Mouse (Mus musculus) lung, adult 18-20 months (tissue): ENCODE measurements around the gene Syt11.
A peak's percentile ranks its signal among the peaks of the same experiment; 100 is the strongest.
"Not testable (repeated sequence)": the region's sequence is repeated elsewhere in the genome, so short reads cannot be mapped to it uniquely, and the experiment has no call there.

Source experiments
- DNase-seq, 2 experiments: peaks; one replicate each; pipeline ENCODE4 v3.0.0; 2022; ENCODE audit warnings: mixed read lengths in 2 of 2

Gene Syt11

DNA sequence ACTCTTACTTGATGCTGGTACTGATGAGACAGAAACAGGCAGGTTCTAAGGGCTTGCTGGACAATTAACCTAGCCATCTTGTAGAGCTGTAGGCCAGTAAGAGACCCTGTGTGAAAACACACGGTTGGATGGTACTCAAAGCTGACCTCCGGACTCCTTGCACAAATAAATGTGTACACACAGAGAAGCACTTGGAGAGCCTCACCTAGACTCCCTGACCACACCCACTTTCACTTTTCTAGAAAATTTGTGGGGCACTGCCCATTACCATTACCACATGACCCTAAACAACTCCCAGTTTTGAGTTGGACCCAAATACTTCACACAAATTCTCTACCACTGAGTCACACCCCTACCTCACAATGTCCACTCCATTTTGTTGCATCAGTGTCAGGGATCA is 38.4 kb downstream of the Syt11 start:
- DNase-seq: peak in 1 of 2 experiments; percentile 25

DNA sequence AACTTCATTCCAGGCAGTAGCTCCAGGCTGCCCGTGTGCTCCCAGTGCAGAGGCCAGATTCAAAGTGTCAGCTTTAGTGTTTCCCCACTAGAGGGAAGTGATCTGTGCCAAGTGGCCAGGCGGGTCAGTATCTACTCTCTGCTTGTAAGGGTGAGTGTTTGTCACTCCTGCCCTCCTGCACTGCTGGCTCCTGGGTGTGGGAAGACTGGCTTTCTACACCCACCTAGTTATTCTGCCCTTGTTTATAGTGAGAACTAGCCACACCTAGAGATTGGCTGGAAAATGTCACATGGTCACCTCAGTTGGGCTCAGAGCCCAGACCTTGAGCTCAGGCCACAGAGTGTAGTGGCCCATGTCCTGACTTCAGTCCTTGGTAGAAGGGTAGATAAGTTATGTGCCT is 55.9 kb downstream of the Syt11 start:
- peak; percentile 70 to 78 for DNase-seq

DNA sequence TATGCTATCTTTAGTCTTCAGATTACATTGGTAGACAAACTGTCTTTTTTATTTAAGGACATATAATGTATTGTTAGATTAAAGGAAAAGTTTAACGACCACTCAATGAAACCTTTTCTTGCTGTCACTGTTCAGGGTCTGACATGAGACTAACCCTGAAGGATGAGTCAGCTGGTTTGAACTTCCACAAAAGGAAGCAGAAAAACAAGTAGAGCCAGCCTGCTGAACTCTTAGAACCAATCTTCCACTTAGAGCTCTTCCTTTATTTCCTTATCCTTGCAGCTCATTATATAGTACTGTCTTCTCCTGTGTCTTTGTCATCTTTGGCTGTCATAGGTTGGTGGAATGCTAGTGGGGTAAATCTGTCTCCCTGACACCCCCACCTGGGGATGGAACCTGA is 57.1 kb downstream of the Syt11 start:
- peak in 1 of 2 experiments; percentile 20 for DNase-seq

- DNase-seq: peak; percentile 31 to 39
Observed at GRCm38 (mm10) chr3:88717198-88717798, 57.7 kb downstream of the Syt11 start.

DNA sequence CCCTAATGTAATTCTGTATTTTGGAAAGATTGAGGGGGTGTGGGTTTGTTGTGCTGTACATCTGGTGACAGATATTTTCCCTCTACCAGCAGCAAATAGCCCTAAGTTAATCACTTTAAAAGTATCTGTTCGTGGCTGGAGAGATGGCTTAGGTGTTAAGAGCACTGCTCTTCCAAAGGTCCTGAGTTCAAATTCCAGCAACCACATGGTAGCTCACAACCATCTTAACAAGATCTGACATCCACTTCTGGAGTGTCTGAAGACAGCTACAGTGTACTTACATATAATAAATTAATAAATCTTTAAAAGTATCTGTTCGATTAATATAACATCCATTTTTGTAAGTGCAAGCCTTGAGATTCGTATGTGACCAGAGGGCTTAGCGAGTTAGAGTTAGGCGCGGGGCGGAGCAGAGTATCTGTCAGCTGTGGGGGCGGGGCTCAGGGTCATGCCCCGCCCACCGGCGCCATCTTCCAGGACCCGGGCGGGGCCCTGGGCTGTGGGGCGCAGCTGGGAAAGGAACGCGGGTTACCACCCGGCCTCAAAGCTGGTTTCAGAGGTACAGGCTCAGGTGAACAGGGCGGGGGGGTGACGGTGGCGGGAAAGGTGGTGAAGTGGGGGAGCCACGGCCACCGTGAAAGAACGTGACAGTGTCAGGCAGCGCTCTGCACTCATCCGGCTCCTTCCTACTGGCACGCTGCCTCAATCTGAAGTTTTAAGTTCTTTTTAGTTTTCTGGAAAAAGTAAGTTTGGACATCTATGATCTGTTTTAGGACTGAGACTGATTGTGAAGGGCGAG is 58.4 kb downstream of the Syt11 start, which contains the start of gene Rit1:
Gene Rit1 (plus strand): TSS at position 440 of the 799 bp plus-strand sequence.
- DNase-seq: peak; percentile 82 to 89

GRCm38 (mm10) chr3:88715716-88716115 is 59.2 kb downstream of the Syt11 start:
- DNase-seq: not testable (repeated sequence)

- no peak for DNase-seq
Observed at GRCm38 (mm10) chr3:88714725-88715124, 60.2 kb downstream of the Syt11 start.

DNA sequence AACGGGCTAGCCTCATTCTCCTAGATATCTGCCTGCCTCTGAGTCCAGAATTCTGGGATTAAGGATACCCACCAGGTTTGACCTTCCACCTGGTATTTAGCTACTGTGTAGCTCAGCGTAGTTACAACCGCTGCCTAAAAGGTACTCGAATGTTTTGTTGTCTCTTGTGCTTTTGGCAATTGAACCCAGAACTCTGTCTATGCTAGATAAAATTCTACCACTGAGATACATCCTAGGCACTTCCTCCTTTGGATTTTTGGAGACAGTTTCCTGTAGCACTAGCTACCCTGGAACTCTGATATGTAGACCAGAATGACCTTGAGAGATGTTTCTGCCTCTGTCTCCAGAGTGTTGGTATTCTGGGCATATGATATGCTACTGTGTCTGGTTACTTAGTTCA is 61.3 kb downstream of the Syt11 start:
- no peak for DNase-seq

DNA sequence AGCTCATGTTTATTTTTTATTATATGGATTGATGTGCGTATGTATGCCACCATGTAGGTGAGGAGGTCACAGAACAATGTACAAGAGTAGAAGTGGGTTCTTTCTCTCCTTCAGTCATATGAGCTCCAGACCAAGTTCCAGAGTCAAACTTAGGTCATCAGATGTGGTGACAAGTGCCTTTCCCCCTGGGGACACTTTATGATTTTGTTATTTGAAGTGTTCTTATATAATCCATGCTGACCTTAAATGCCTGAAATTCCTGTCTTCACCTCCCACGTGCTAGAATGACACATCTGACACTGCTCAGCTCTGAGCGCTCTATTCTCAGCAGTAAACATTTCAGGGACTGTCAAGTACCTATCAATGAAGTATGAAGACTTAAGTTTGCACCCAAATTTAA is 73.7 kb downstream of the Syt11 start:
- no peak for DNase-seq

GRCm38 (mm10) chr3:88700247-88700646 is 74.7 kb downstream of the Syt11 start:
- no peak for DNase-seq

DNA sequence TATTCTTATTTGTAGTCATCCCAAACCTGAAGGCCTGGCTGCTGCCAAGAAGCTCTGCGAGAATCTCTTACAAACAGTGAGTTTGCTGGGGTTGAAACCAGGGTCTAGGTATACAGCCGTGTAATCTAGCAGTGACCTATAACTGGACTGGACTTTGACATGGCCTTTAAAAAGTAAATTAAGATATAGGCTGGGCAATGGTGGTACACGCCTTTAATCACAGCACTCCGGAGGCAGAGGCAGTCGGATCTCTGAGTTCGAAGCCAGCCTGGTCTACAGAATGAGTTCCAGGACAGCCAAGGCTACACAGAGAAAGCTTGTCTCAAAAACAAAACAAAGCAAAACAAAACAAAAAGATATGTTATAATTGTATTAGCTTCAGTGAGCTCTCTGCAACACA is 76.1 kb downstream of the Syt11 start:
- DNase-seq: no peak

DNA sequence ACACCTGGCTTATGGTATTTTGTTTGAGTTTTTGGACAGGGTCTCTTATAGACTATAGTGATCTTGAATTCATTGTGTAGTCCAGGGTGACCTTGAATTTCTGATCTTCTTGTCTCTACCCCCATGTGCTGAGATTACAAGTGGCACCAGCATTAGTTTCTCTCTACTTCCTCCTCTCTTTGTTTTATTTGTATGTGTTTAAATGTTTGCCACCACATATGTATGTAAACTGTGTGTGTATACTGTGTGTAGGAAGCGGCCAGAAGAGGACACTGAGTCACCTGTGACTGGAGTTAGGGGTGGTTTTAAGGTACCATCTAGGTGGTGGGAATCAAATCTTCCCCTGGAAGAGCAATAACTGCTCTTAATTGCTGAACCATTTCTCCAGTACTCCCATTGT is 76.9 kb downstream of the Syt11 start:
- no peak for DNase-seq

GRCm38 (mm10) chr3:88695545-88695944 is 79.4 kb downstream of the Syt11 start:
- DNase-seq: no peak
